Mouse (Mus musculus): ENCODE measurements around the gene Nphs1.
"Not testable (repeated sequence)": the region's sequence is repeated elsewhere in the genome, so short reads cannot be mapped to it uniquely, and the experiment has no call there.

Gene Nphs1

DNA sequence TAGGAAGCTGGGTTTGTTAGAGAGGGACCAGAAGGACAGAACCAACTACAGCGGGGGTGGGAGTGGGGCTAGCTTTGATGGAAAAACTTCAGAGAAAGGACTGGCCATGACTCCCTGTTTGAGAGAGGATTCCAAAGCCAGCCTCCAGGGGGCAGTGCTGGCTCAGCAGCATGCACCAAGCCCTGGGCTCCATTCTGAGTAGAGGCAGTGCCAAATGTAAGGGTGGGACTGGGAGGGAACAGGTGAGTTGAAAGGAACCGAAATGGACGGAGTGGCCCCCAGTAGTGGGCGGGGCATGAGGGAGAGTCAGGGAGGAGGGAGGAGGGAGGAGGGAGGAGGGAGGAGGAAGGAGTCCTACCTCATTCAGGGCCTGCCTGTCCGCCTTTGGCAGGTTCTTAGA lies 17.4 kb upstream of the Nphs1 start:
- peak; percentile 37 for DNase-seq (ENCODE audit: low read depth, low spot score)

DNA sequence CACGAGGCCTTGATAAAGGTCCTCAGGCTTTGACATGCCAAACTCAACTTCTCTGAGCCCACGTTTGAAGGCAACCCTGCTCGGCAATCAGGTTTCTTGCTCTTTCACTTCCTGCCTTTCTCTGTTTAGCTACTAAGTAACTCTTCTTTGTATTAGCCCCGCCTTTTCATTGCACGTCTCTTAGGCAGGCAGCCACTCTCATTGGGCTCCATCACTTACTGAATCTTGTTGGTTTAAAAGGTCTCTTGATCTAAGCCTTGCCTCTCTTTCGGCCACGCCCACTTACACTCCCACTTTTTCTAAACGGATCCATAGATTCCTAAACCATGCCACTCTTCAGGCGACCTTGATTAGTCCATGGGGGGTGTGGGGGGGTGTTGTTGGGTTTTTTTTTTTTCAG lies 14.4 kb upstream of the Nphs1 start:
- DNase-seq (ENCODE audit: low read depth, low spot score) = no peak

GRCm38 (mm10) chr7:30444154-30444970 lies 13.8 kb upstream of the Nphs1 start:
- DNase-seq (ENCODE audit: low read depth, low spot score) = no peak

DNA sequence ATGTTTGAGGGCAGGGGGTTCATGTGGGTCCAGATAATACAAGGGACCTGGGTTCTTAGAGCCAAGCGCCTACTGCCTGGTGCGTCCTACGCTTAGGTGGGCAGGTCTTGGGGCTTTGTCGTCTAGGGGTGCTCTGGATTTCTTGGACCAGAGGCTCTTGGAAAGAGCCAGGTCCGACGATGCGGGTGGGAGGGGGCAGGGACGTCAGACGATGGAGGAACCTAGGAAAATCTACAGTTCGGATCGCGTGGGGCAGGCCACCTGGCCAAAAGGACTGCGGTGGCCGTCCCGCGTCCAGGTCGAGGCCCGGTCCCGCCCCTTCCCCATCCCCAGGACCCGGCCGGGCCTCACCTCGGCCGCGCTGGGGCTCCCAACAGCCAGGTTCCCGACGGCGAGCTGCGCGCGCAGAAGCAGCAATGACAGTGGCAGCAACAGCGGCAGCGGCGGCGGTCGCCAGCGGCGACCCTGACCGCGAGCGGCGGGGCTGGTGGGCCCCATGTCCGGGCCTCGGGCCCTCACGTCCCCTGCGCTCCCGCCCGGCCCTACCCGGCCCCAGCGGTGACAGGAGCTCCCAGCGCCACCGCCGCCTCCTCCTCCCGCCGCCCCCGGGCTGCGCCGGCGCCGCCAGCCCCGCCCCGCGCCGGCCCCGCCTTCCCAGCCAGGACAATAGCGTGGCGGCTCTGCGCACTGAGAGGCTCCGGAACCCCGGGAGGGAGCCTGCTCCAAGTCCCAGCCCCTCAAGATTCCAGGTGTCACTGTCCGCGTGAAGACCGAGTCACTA lies 13.0 kb upstream of the Nphs1 start, which contains the start of gene Aplp1:
TSS of gene Aplp1 (minus strand) at position 565 of the 781 bp plus-strand sequence.
- DNase-seq (ENCODE audit: low read depth, low spot score) = no peak

DNA sequence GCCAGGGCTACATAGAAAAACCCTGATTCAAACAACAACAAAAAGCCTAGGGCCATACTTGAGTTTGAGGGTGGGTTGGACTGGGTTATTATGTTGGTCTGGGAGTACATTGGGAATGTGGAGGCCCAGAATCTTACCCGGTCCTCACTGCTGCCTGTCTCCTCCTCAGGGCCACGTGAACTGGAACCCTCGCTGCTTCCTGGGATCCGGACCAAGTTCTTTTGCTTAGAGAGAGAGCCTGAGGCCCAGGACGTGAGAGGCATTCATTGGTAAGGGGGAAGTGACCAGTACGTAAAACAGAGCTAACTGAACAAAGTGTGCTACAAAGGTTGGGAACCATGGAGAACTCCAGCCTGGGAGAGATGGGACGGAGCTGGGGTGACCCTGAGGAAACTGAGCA lies 7.9 kb upstream of the Nphs1 start:
- DNase-seq (ENCODE audit: low read depth, low spot score) = no peak

GRCm38 (mm10) chr7:30453327-30453726 lies 4.8 kb upstream of the Nphs1 start:
- no peak for DNase-seq (ENCODE audit: low read depth, low spot score)

GRCm38 (mm10) chr7:30453766-30454165 lies 4.3 kb upstream of the Nphs1 start:
- DNase-seq (ENCODE audit: low read depth, low spot score) = no peak

DNA sequence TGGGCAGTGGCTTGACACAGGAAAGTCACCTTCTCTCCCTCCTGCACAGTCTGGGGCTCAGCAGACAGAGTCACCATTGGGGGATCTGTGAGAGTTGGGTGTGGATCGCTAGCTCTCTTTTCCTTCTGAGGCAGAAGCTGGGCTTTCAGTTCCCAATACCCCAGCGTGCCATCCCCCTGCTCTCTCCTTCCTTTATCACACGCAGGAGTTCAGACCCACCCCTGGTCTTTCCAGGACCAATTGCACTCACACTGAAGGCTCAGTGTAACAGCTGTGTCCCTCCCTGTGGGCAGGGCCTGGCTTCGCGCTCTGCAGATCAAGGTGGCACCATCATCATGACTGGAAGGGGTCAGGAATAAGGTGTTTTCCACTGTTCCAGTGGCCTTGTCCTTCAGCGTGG lies 3.9 kb upstream of the Nphs1 start:
- DNase-seq (ENCODE audit: low read depth, low spot score) = no peak

DNA sequence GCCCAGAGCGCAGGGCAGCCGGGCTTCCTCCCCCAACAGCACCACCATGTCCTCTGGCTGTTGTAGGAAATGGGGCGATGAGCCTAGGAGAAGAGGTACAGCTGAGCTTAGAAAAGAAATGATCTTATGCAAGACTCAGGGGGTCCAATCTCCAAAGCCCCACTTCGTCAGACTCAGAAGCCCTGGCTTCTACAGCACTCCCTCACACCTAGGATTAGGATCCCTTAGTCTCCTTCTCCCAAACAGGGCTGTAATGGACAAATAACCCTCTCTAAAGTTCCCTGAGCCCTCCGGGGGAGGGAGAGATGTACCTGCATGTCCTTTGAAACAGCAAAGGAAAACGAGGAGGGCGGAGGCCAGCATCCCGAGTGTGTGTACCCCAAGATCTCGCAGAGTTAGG lies 1.6 kb upstream of the Nphs1 start:
- DNase-seq (ENCODE audit: low read depth, low spot score) = no peak

DNA sequence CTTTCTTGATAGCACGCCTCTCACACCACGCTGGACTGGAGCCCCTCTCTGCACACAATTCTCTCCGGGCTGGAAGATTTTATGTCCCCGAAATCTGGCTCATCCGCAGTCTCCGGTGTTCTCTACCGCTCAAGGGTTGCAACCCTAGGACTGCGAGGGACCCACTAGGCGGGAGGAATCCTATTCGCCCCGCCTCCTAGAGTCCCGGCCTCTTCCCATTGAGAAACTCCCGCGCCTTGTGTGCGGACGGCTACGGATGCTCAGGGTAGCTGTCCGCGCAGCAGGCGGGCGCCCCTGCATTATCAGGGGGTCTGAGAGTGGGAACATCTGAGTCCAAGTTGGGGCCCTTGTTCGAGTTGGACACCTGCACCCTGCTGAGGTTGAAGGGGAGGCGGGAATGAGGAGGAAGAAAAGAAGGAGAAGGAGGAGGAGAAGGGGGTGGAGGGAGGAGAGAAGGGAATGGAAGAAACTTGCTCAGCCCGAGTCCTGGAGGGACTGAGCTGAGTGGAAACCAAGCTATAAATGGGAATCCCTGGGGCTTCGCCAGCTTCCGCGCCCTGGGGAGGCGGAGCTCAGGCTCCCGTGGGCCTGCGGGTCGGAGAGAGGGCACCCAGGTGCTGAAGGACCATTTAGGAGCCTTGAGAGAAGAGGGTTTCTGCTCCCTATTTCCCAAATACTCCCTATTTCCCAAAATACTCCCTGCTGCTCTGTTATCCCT lies 1.0 kb upstream of the Nphs1 start:
- no peak for DNase-seq (ENCODE audit: low read depth, low spot score)

DNA sequence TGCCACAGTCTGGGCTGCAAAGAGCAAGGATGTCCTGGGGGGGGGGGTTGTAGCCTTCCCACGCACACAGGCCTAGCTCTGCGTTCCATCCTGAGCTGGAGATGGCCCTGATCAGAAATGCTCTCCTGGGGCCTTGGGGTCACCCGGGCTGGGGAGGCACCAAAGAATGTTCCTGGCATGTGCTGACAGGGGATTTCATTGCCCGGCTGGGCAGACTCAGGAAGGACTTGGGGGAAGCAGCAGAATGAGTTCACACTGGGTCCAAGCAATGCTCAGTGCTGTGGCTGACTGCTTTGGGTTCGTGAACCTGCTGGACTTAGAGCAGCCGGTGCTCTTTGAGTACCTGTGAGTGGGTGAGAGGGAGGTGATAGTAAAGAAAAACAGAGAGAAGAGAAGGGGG lies 1.4 kb downstream of the Nphs1 start:
- DNase-seq (ENCODE audit: low read depth, low spot score) = no peak

GRCm38 (mm10) chr7:30463568-30463967 lies 5.5 kb downstream of the Nphs1 start:
- DNase-seq (ENCODE audit: low read depth, low spot score) = no peak

GRCm38 (mm10) chr7:30463996-30464395 lies 5.9 kb downstream of the Nphs1 start:
- DNase-seq (ENCODE audit: low read depth, low spot score) = no peak

DNA sequence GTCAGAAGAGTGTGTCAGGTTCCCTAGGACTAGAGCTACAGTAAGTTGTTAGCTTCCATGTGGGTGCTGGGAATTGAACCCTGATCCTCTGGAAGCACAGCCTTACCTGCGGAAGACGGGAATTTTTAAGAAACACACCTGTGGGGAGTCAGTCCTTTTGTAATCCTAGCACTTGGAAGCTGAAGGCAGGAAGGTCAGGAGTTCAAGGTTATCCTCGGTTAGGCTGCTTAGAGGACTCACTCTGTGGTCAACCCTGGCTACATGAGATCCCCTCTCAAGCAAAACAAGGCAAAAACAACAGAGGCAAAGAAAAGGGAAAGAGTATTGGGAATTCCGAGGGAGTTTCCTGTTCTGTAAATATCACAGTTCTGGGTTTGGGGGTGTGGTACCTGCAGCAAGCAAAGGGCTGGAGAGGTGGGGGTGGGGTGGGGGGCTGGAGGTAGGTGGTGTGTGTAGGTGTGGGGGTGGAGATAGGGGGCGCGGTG lies 6.7 kb downstream of the Nphs1 start:
- no peak for DNase-seq (ENCODE audit: low read depth, low spot score)

DNA sequence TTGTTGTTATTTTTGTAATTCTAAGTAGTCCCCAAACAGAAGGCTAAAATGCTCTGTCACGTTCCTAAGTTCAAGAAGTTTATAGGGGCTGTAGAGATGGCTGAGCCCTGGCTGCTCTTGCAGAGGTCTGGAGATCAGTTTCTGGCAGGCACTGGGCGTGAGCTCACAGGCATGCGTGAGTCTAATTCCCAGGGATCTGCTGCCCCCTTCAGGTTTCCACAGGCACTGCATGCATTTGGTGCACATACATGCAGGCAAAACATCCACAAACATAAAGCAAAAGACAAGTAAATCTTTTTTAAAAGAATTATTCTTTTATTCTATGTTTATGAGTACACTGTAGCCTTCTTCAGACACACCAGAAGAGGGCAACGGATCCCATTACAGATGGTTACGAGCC lies 14.3 kb downstream of the Nphs1 start:
- peak; percentile 28 for DNase-seq (ENCODE audit: low read depth, low spot score)

DNA sequence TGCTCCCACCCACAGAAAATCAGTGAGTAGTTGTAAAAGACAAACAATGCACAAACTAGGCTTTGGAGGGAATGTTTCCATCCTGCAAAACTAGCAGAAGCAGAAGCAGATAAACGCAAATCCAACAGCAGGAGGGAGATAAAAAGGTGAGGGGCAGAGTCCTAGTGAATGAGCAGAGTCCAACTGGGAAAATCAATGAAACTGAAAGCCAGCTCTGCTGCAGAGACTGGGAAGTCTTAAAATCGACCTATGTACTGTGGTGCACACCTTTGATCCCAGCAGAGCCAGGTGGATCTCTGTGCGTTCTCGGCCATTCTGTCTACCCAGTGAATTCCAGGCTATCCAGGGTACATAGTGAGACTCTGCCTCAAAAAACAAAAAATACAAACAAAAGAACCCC lies 16.9 kb downstream of the Nphs1 start:
- DNase-seq (ENCODE audit: low read depth, low spot score) = no peak

DNA sequence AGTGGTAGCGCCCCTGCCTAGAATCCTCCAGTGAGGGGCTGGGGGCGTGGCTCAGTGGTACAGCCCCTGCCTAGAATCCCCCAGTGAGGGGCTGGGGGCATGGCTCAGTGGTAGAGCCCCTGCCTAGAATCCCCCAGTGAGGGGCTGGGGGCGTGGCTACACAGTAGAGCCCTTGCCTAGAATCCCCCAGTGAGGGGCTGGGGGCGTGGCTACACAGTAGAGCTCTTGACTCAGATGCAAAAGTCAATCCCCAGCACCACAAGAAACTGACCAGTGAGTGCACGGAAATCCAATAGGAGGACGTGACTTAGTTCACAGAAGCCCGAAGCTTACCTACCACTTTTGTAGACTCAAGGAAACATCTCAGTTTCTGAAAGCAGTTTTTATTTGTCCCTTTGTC lies 18.0 kb downstream of the Nphs1 start:
- DNase-seq (ENCODE audit: low read depth, low spot score) = not testable (repeated sequence)

- DNase-seq (ENCODE audit: low read depth, low spot score) = no peak
Measured at GRCm38 (mm10) chr7:30477415-30478381, 19.6 kb downstream of the Nphs1 start.

DNA sequence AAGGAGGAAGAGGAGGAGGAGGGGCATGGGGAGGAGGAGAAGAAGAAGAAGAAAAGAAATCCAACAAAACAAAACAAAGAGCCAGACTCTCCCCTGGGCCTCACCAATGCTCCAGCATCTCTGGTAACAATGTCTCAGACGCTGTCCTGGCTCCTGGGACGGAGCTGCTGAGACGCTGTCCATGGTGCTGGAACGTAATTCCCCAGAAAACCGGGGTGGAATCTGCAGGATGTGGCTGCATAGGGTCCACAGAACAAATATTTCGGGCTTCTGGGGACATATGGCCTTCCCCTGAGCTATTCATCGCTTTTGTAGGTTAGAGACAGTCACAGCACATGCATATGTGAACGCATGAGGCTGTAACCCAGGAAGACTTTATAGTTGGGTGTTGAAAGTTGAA lies 26.1 kb downstream of the Nphs1 start:
- peak; percentile 48 for DNase-seq (ENCODE audit: low read depth, low spot score)

DNA sequence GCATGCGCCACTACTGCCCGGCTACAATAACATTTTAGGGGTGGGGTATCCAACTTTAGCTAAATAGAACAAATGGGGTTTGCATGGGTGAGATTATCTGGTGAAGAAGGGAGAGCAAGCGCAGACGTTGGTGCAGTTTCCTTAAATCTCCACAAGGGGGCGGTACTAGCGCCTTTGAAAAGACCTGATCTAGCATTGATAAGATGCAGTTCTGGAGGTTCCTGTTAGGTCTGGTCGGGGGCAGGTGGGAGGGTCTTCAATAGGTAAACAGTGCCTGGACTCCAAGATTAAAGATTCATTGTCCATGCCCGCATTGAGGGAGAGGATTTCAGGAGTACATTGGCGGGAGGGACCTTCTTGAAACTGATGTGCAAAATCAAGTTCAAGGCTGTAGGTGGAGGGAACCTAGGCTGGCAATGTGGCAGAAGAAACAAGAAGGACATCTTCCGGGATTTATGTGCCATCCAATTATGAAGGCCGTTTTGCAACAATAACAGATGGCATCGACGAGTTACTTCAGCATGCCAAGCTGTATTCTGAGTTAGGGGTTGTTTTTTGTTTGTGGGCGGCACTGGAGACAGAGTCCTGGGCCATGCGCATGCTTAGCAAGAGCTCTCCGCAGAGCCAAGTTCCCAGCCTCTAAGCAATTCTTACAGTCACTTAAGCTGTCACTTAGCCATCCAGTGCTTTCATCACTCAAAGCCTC lies 32.3 kb downstream of the Nphs1 start:
- DNase-seq (ENCODE audit: low read depth, low spot score) = peak; percentile 56
